Mouse (Mus musculus) brain, embryonic 14.5 days (tissue): ENCODE results near the gene Olfr67.

Experiments used
- CTCF ChIP-seq: fragments of 200-500 bp; IDR thresholded peaks from 2 replicates; pipeline ENCODE4 v1.5.1; 2012; ENCODE audit warnings: inconsistent platforms, mild to moderate bottlenecking, moderate library complexity, borderline replicate concordance; ENCODE audit not compliant: insufficient read depth, insufficient read length; ENCODE audit errors: extremely low read depth
- POLR2A ChIP-seq: fragments of 200-500 bp; IDR thresholded peaks from 2 replicates; pipeline ENCODE4 v1.6.1; 2012; ENCODE audit warnings: mild to moderate bottlenecking, inconsistent platforms, borderline replicate concordance; ENCODE audit not compliant: poor library complexity, insufficient read depth, insufficient read length, severe bottlenecking; ENCODE audit errors: extremely low read depth

DNA sequence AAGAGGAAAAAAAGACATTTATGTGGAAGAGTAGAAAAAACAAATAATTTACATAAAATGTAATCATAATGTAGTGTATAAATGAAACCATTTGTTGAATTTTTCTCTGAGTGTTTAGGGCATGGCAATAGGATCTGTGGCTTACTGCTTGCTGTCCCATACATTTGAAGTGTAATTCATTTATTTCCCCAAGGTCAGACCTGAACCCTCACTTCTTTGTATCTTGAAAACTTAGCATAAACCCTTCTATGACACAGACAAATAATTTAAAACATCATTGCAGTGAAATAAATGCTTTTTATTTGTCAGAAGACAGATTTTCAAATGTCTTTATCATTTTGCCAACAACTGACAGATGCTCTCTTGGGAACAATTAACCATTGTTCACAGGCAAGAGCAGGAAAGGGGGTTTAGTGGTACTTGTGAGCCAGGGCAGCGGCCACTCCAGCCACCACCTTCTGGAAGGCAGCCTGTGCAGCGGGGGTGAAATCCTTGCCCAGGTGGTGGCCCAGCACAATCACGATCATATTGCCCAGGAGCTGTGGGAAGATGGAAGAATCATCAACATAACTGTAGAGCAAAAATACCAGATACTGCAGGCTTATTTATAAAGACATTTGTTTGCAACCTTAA is 34.8 kb upstream of the Olfr67 start:
- TF ChIP-seq CTCF (no peak), POLR2A (no peak)
